Mouse (Mus musculus): ENCODE results near the gene Fam205a1.
"Not testable (repeated sequence)": the region's sequence is repeated elsewhere in the genome, so short reads cannot be mapped to it uniquely, and the experiment has no call there.

- TF ChIP-seq CTCF (IDR thresholded peaks at IDR 0.05; ENCODE audit: extremely low read depth, insufficient read depth, insufficient read length, insufficient replicate concordance); POLR2A (IDR thresholded peaks at IDR 0.05; ENCODE audit: low read depth, low read length): not testable (repeated sequence)
Measured at GRCm38 (mm10) chr4:42853788-42854187, at the start of gene Fam205a1.

Measured in spleen, adult 2 months (tissue).